Mouse (Mus musculus): Measurements from ENCODE around the gene Tfeb.

Gene Tfeb

DNA sequence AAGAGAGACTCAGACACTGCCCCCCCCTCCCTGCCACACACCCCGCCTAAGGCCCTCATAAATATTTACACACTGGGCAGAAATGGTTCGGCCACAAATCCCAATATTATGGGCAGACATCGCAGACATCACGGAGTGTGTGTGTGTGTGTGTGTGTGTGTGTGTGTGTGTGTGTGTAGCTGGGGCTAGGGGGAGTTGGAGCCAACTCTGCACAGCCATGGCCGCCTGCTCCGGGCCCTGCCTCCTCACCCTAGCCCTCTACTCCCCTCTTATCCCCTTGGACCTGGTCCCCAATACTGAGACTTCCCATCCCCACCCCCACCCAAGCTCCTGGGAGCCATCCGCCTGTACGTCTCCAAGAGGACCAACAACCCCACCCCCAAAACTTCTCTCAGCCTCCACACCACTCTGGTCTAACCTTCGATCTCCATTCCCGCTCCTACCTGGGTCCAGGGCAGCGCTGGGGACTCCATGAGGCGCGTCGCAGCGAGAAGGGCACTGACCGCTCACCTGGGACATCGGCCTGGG lies 95.7 kb downstream of the Tfeb start:
- no peak for DNase-seq (ENCODE audit: low read depth, low spot score)

DNA sequence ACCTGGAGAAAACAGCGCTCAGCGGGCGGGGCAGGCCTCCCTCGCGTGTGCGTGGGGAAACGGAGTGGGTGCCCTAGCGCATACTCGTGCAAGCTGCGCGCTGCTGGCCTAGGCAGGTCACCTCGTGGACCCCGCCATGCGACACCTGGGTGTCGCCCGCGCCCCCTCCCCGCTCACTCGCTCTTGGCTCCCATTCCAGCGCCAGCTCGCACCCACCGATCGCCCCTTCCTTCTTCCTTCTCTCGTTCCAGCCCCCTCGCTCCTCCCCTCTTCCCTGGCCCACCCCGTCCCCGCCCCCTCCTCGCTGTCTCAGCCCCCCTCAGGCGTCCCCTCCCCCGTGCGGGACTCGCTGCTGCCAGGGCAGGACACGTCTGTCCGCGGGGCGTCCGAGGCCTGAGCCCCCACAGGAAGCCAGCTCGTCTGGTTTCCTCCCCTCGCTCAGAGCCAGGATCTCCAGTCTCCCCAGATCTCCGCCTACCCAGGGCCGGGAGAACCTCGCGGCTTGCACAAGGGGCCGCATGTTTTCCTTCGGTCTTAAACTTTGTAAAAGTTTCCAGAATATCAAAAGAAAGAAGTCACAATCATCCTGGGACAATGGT lies 96.3 kb downstream of the Tfeb start:
- peak; percentile 85 for DNase-seq (ENCODE audit: low read depth, low spot score)

DNA sequence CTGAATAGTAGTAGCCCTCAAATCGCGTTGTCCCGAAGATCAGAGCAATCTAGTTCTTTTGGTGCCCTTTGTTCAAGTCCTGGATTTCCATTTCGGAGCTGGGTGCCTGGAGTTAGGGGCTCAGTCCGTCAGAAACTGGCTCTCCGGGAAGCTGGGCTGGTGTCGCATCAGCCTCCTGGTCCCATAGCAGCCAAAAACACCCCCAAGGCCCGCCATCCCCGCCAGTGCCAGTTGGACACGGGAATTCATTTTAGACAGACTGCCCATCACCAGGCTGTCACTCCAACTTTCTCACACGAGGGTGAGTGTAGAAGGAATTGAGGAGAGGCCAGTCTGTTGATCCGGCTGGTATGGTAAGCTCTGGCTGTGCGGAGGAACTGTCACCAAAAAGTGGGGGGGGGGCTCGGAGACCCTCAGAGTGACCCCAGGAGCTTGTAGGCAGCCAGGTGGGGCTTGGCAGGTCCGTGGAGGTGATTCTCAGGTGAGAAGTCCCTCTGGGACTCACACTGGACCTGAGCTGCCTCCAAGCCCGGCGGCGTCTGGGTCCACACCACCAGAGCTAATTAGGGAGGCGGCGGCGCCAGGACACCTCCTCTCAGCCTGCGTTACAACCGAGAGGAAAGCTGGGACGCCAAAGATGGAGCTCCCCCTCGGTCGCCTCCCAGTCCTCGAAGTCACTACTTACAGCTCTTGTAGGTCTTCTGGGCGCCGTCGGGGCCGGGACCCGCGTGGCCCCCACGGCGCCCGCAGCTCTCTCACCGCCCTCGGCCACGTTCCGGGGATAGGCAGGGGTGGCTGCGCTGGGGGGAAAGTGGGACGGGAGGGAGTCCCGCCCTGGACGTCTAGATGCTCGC lies 97.0 kb downstream of the Tfeb start:
- no peak for DNase-seq (ENCODE audit: low read depth, low spot score)

DNA sequence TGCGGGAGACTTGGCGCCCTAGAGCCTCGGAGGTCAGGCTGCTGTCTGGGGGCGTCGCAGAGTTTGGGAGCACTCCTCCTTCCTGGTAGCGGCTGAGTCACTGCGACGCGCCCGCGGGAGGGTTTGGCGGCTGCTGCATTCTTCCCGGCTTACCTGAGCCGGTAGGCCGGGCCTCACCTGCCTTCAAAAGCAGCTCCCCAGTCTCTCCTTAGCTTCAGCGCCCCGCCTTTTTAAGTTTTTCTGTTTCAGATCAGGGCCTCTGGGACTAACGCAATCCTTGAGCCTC lies 97.6 kb downstream of the Tfeb start, which contains the start of gene Mdfi:
TSS of gene Mdfi (minus strand) at position 210 of the 286 bp plus-strand sequence.
- DNase-seq (ENCODE audit: low read depth, low spot score), result no peak

DNA sequence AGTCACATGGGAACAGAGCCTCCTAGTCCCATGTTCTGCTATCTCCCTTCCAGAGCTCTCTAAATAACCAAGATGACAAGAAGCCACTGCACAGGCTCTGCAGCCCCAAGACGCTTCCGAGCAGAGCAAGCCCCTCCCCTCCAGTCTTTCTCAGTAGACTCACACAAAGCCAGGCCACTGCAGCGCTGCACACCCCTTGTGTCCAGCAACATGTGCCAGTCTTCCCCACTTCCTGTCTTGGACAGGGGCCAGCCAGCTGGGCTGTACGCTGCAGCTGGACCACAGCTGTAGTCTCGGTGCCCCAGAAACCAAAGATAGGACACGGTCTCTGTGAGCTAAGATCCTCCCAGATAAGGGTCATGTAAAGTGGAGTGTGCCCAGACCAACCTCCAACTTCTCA lies 101.0 kb downstream of the Tfeb start:
- DNase-seq (ENCODE audit: low read depth, low spot score), result no peak

DNA sequence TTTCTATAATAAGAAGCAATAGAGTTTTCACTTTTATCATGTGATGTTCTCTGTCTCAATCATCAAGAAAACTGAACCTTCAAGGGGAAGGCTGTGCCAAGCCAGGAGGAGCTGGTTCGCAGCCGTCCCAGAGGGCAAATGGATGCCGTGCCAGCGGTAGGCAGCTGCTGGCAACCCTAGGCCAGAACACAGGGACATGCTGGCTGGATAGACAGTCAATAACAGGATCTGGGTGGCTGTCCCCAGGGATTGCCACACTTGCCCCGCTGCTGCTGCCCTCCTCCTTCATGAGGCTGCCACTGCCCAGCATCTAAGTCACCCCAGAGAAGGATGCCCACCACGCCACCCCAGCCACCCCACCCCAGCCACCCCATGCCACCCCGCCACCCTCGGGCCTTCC lies 104.7 kb downstream of the Tfeb start:
- DNase-seq (ENCODE audit: low read depth, low spot score), result no peak
